Mouse (Mus musculus) telencephalon, adult 2 months (tissue): ENCODE measurements around the gene Slc7a4.

Experiments used
- DNase-seq: peaks from one replicate; pipeline ENCODE4 v3.0.0-alpha.2; 2011; ENCODE audit warnings: low read depth, low spot score

Slc7a4 gene

DNA sequence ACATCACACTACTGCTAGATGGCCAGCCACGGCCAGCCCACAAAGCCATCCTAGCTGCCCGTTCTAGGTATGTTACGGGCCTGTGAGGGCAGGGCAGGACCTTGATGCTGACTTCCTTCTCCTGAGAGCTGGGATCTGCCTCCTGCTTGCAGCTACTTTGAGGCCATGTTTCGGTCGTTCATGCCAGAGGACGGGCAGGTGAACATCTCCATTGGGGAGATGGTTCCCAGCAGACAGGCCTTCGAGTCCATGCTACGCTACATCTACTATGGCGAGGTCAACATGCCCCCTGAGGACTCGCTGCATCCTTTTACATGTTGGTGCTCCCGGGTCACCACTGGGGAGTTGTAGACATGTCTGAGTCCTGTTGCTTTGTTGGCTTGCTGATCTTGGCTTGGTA lies 58.9 kb downstream of the Slc7a4 start:
- no peak for DNase-seq
